Mouse (Mus musculus) CH12.LX (cell line): ENCODE measurements at regions not wholly inside any gene's neighbourhood (a gene's known extent, or its start where the extent isn't known, plus 50 kb on each side); places are given as distances from the start of the nearest gene placed in this dataset.

Experiments
- BHLHE40 ChIP-seq: IDR thresholded peaks from 2 replicates; pipeline ENCODE4 v1.6.1; 2011; ENCODE audit warnings: mild to moderate bottlenecking, low read depth, low read length, improper control_type of control experiment
- CHD1 ChIP-seq: IDR thresholded peaks from 2 replicates; pipeline ENCODE4 v1.6.1; 2012; ENCODE audit warnings: low read depth, low read length, improper control_type of control experiment, inconsistent platforms
- CTCF ChIP-seq, 2 experiments: IDR thresholded peaks in 1 of 2; conservative IDR thresholded peaks in 1 of 2; 2 replicates each; pipeline ENCODE4 v1.5.1; 2011 to 2012; ENCODE audit warnings: low read depth in 2 of 2, low read length in 2 of 2, improper control_type of control experiment in 1 of 2, inconsistent platforms in 1 of 2, mild to moderate bottlenecking in 1 of 2, moderate library complexity in 1 of 2
- EP300 ChIP-seq: IDR thresholded peaks from 2 replicates; pipeline ENCODE4 v1.6.1; 2011; ENCODE audit warnings: low read length, improper control_type of control experiment
- MEF2A ChIP-seq: IDR thresholded peaks from 2 replicates; pipeline ENCODE4 v1.6.1; 2014; ENCODE audit warnings: low read depth, mild to moderate bottlenecking, inconsistent platforms, low read length, improper control_type of control experiment, borderline replicate concordance
- POLR2A ChIP-seq: IDR thresholded peaks from 2 replicates; pipeline ENCODE4 v1.6.1; 2011; ENCODE audit warnings: low read depth, mild to moderate bottlenecking, improper control_type of control experiment, low read length
- RCOR1 ChIP-seq: conservative IDR thresholded peaks from 2 replicates; pipeline ENCODE4 v1.6.1; 2012; ENCODE audit warnings: low read depth, mild to moderate bottlenecking, inconsistent platforms, low read length, improper control_type of control experiment
- SMC3 ChIP-seq: IDR thresholded peaks from 2 replicates; pipeline ENCODE4 v1.6.1; 2011; ENCODE audit warnings: low read depth, low read length, improper control_type of control experiment
- UBTF ChIP-seq: IDR thresholded peaks from 2 replicates; pipeline ENCODE4 v1.6.1; 2012; ENCODE audit warnings: low read depth, mild to moderate bottlenecking, inconsistent platforms, low read length, improper control_type of control experiment, moderate library complexity
- USF1 ChIP-seq: IDR thresholded peaks from 2 replicates; pipeline ENCODE4 v1.6.1; 2014; ENCODE audit warnings: low read depth, mild to moderate bottlenecking, inconsistent platforms, low read length, improper control_type of control experiment
- ZNF384 ChIP-seq: IDR thresholded peaks from 2 replicates; pipeline ENCODE4 v1.6.1; 2012; ENCODE audit warnings: low read depth, low read length, improper control_type of control experiment, inconsistent platforms

- TF ChIP-seq CTCF (conservative IDR thresholded peaks at IDR 0.05 in 1 of 2, IDR thresholded peaks at IDR 0.05 in 1 of 2; ENCODE audit: low read depth in 2 of 2, low read length in 2 of 2) (no peak), MEF2A (no peak), RCOR1 (no peak), POLR2A (no peak), BHLHE40 (no peak), SMC3 (no peak), ZNF384 (no peak), USF1 (no peak), EP300 (no peak), CHD1 (no peak), UBTF (no peak)
These were observed 225.8 kb upstream of the Gm10192 start for GRCm38 (mm10) chr4:97408633-97409296.
